Mouse (Mus musculus) macrophage (primary cell): Measurements from ENCODE around the gene Mamld1. TPM values are rescaled to one million over a fixed set of nuclear protein-coding genes. Genes with fewer than 3 reads are reported as not detected.
"Not testable (repeated sequence)": the region's sequence is repeated elsewhere in the genome, so short reads cannot be mapped to it uniquely, and the experiment has no call there.

Experiments
- H3K27ac ChIP-seq: fragments of 350-480 bp; formaldehyde crosslinking; 2 replicates; pipeline ENCODE4 v1.9.0; 2021
- H3K36me3 ChIP-seq: fragments of 350-480 bp; formaldehyde crosslinking; 2 replicates; pipeline ENCODE4 v1.9.0; 2021; ENCODE audit errors: inconsistent target
- H3K4me3 ChIP-seq: fragments of 350-480 bp; formaldehyde crosslinking; 2 replicates; pipeline ENCODE4 v1.9.0; 2021; ENCODE audit errors: inconsistent target
- H3K79me2 ChIP-seq: fragments of 350-480 bp; formaldehyde crosslinking; 2 replicates; pipeline ENCODE4 v1.9.0; 2021; ENCODE audit errors: inconsistent target
- WGBS: methylation state at CpG from one replicate; pipeline ENCODE4 v1.1.7; 2026; ENCODE audit warnings: inconsistent platforms; ENCODE audit not compliant: missing documents; 5-methylcytosine and 5-hydroxymethylcytosine counted together
- polyA plus RNA-seq: library from polyadenylated mRNA; stranded (reverse); fragments of 250-400 nt; gene quantifications from 3 replicates; pipeline ENCODE4 v1.2.4, GENCODE M21; 2018; ENCODE audit warnings: inconsistent platforms
- total RNA-seq, 78 experiments: library from RNA; depleted of rRNA; stranded (reverse); fragments of 250-400 nt; gene quantifications; 1 replicate in 9 of 78; 2 replicates in 24 of 78; 3 replicates in 43 of 78; 4 replicates in 2 of 78; pipeline ENCODE4 v1.2.4; 2018; ENCODE audit warnings: inconsistent platforms in 56 of 78

The Mamld1 gene
- 10 to 100 TPM in 4 of 26 experiments, 1 to 10 TPM in 21, under 1 TPM in 1; 0.84 to 25.2 (median 2.4) TPM for total RNA-seq (2018; cell fraction: chromatin; rRNA removed)
- total RNA-seq (2018; cell fraction: cytosol; rRNA removed), result 1 to 10 TPM in 21 of 26 experiments, under 1 TPM in 5; 0.73 to 4.3 (median 1.8) TPM
- 1 to 10 TPM in 18 of 26 experiments, under 1 TPM in 8; 0.53 to 9.0 (median 2.1) TPM for total RNA-seq (2018; cell fraction: nucleus; rRNA removed)
- 1.3 to 3.5 TPM (median 1.9 TPM) in 3 replicates for polyA plus RNA-seq

DNA sequence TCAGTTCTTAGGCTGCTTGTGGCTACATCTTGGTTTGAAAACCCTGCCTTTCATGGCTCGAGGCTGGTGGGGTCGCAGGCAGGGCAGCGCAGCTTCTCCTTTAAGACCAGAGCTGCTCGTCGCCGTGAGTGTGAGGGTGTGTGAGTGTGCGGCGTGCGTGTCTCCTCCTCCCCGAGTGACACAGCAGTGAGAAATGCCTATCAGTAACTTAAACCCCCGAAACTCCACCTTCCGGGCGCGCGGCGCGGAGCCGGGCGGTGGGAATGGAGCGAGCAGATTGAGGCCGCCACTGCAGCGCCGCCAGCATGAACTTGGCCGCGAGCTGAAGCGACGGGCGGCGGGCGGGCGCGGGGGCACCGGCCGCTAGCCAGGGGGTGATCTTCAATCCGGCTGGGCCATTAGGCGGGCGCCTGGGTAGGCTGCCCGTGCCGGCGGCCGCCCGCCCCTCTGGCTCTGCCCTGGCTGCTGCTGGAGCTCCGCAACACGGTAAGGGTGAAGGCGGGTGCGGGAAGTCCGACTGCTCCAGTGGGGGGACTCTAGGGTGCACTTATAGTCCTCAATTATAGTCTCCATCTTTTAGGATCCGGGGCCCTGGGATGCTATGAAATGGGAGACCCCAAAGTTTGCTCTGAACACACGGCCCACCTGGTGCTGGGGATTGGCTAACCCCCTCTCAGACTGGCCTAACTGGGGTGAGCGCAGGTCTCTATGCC, at the start of gene Mamld1:
Mamld1 (plus strand) TSS at position 393 of the 713 bp plus-strand sequence.
- no peaks in the 10 kb centered on the region for H3K36me3 ChIP-seq
- no peak within 1 kb of the TSS for H3K27ac ChIP-seq
- H3K79me2 ChIP-seq, result no peaks in the 10 kb centered on the region
- WGBS, result 15% methylated on average over 49 of the region's 50 CpGs
- H3K4me3 ChIP-seq, result peak within 1 kb of the TSS; percentile 27

DNA sequence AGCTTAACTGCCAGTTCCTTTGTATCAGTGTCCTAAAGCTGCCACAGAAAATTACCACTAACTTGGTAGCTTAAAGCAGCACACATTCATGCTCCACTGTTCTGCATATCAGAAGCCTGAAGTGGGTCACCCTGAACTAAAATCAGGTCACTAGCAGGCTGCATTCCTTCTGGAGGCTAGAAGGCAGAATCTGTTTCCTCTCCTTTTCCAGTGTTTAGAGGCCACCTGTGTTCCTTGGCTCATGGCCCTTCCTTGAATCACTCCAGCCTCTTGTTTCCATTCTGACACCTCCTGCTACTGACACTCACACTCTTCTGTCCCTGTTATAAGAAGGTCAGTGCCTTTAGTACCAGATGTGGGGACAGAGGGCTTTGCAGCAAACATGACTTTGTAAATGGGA, 25.3 kb upstream of the Mamld1 start:
- H3K4me3 ChIP-seq, result no peak overlapping the region
- H3K36me3 ChIP-seq, result no peaks in the 10 kb centered on the region
- no peaks in the 10 kb centered on the region for H3K79me2 ChIP-seq
- no peak overlapping the region for H3K27ac ChIP-seq

DNA sequence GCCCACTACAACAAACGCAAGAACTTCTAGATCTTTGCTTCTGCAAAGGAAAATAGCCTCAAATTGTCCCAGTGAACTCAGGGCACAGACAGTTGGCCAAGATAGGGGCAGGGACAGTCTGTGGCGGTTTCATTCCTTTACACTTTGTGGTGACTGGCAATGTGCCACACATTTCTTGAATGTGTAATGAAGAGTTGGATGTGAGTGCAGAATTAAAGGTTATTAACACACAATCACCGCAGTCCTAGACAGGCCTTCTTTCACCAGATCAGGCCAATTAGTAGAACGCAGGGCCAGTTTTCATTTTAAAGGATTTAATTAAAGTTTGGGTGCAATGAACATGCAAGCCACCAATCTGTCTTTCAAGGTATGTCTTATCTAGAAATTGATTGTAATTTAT, 22.0 kb upstream of the Mamld1 start:
- 79% methylated on average over 4 of the region's 4 CpGs for WGBS
- no peaks in the 10 kb centered on the region for H3K36me3 ChIP-seq
- no peak overlapping the region for H3K4me3 ChIP-seq
- no peak overlapping the region for H3K27ac ChIP-seq
- H3K79me2 ChIP-seq, result no peaks in the 10 kb centered on the region

DNA sequence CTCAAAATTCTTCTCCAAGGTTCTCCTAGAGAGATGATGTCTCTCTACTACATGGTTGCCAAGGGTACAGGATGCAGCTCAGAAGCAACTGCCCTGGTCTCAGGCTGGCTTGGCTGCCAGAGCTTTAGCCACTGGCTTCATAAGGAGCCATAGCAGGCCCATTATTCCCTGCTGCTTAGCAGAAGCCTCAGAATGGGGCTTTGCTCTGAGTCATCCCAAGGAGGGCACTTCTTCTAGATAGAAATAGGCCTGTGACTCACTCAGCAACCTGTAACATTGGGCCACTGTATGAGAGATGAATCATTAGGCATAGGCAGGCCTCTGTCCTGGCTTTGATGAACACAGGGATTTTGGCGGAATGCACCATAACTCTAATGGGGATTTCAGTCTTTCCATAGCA, 21.1 kb upstream of the Mamld1 start:
- not testable (repeated sequence) for H3K36me3 ChIP-seq, H3K79me2 ChIP-seq, H3K4me3 ChIP-seq, H3K27ac ChIP-seq
- WGBS, result 93% methylated on average over 1 of the region's 1 CpGs

GRCm38 (mm10) chrX:71050677-71051311, 738 bp downstream of the Mamld1 start:
- no peaks in the 10 kb centered on the region for H3K79me2 ChIP-seq
- WGBS, result 25% methylated on average over 20 of the region's 26 CpGs
- H3K4me3 ChIP-seq, result peak overlapping the region; percentile 27
- H3K36me3 ChIP-seq, result no peaks in the 10 kb centered on the region
- H3K27ac ChIP-seq, result no peak overlapping the region

DNA sequence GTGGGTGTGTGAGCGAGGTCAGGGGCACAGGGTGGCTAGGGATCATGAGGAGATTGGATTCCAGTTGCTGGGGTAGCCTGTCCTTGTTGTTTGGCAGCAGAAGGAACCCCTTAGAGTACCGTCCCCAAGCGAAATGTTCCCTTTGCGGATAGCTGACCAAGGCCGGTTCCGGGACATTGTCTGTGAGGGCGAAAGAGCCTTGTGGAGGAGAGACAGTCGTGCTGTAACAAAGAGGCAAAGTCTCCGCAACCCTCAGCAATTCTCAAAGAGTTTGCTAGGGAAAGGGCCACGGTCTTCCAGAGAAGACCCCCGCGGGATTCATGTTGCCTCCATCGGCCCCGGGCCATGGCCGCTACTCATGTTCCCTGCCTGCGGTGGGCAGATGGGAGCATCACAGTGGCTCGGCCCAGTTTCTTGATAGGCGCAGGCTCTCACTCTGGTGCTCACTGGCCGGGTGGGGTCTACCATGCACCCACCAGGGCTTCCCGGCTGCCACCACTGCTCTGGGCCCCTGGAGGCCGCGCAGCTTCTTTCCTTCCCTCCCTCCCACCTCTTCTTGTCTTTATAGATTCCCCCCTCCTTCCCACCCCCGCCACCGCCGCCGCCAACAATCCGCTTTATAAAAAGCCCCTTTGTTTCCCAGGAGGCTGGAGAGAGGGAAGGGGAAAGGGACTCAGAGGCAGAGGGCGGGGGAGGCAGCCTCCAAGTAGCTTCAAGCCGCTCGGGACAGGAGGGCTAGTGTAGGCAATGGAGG, 1.5 kb downstream of the Mamld1 start:
- no peaks in the 10 kb centered on the region for H3K79me2 ChIP-seq
- 24% methylated on average over 23 of the region's 30 CpGs for WGBS
- H3K36me3 ChIP-seq, result no peaks in the 10 kb centered on the region
- H3K27ac ChIP-seq, result no peak overlapping the region
- peak overlapping the region; percentile 27 for H3K4me3 ChIP-seq

- H3K4me3 ChIP-seq, result peak overlapping the region; percentile 27
- H3K36me3 ChIP-seq, result no peaks in the 10 kb centered on the region
- no peaks in the 10 kb centered on the region for H3K79me2 ChIP-seq
- no peak overlapping the region for H3K27ac ChIP-seq
- WGBS, result 36% methylated on average over 15 of the region's 19 CpGs
Measured at GRCm38 (mm10) chrX:71052115-71052478, 2.0 kb downstream of the Mamld1 start.

GRCm38 (mm10) chrX:71052481-71053216, 2.6 kb downstream of the Mamld1 start:
- H3K27ac ChIP-seq, result no peak overlapping the region
- WGBS, result 11% methylated on average over 7 of the region's 8 CpGs
- peak overlapping the region; percentile 27; the same call in 1 of the 2 replicates for H3K4me3 ChIP-seq
- no peaks in the 10 kb centered on the region for H3K79me2 ChIP-seq
- no peaks in the 10 kb centered on the region for H3K36me3 ChIP-seq

- Histone ChIP-seq H3K4me3 (no peak overlapping the region), H3K36me3 (no peaks in the 10 kb centered on the region), H3K79me2 (no peaks in the 10 kb centered on the region), H3K27ac (no peak overlapping the region)
- WGBS, result 59% methylated on average over 5 of the region's 5 CpGs
Measured at GRCm38 (mm10) chrX:71053246-71053645, 3.2 kb downstream of the Mamld1 start.

DNA sequence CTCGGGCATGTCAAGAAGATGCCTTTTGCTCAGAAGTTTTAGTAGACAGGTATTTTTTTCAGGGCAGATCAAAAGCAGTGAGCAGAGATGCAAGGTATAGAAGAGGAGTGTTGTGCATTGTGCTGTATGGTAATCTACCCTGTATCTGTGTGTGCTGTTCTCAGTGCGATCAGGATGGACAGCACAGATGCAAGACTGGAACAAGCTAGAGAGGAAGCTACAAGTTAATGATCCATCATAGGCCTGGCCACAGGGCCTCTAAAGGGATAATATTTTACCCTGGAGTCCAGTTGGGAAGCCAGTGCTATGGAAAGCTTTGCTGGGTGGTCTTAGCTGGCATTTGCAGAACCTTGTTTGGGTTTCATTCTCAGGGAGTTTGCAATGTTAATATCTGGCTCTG, 6.9 kb downstream of the Mamld1 start:
- 80% methylated on average over 1 of the region's 2 CpGs for WGBS
- no peaks in the 10 kb centered on the region for H3K36me3 ChIP-seq
- no peak overlapping the region for H3K27ac ChIP-seq

GRCm38 (mm10) chrX:71085092-71085807, 35.2 kb downstream of the Mamld1 start:
- Histone ChIP-seq H3K27ac (no peak overlapping the region), H3K79me2 (no peaks in the 10 kb centered on the region), H3K4me3 (no peak overlapping the region), H3K36me3 (no peaks in the 10 kb centered on the region)
- WGBS, result 86% methylated on average over 4 of the region's 4 CpGs

More for the DNA sequence above, 6.9 kb downstream of the Mamld1 start:
- H3K4me3 ChIP-seq, result no peak overlapping the region
- no peaks in the 10 kb centered on the region for H3K79me2 ChIP-seq

DNA sequence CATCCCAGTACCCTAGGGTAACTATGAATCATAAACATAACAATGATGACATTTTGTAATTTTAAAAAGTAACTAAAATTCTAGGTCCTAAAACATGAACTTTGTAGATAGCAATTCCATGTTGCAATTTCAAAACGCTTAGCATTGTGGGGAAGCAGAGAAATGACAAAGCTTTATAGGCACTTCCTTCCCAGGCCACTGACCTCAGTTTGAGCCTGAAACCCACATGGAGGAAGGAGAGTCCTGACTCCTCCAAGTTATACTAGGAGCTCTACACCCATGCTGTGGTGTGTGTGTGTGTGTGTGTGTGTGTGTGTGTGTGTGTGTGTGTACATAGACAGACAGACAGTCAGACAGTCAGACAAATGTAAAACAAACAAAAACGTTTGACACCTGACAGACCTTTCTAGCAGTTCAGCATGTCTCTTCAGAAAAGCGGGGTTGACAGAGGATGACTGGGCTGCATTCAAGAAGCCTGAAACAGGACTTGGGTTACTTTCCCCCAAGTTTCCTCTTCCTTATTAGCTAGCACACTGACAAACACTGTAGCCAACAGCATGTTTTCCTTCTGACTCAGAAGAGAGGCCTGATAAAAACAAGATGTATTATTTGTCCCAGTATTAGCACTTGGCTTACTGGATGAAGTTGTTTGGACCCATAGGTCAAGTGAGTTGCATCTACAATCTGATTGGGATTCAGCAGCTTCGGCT, 37.5 kb downstream of the Mamld1 start:
- WGBS, result 48% methylated on average over 4 of the region's 4 CpGs
- Histone ChIP-seq H3K4me3 (no peak overlapping the region), H3K79me2 (no peaks in the 10 kb centered on the region), H3K27ac (peak overlapping the region; percentile 31), H3K36me3 (no peaks in the 10 kb centered on the region)

GRCm38 (mm10) chrX:71088080-71088414, 38.0 kb downstream of the Mamld1 start:
- WGBS, result 75% methylated on average over 3 of the region's 3 CpGs
- Histone ChIP-seq H3K79me2 (no peaks in the 10 kb centered on the region), H3K27ac (peak overlapping the region; percentile 31), H3K4me3 (no peak overlapping the region), H3K36me3 (no peaks in the 10 kb centered on the region)
